Mouse (Mus musculus) CD4-positive, CD25-positive, alpha-beta regulatory T cell, adult 2 months (primary cell): ENCODE measurements around the gene 1700122O11Rik.

Experiments
- DNase-seq: peaks from one replicate; pipeline ENCODE4 v3.0.0-alpha.2; 2012; ENCODE audit warnings: low read depth, low spot score

Gene 1700122O11Rik

DNA sequence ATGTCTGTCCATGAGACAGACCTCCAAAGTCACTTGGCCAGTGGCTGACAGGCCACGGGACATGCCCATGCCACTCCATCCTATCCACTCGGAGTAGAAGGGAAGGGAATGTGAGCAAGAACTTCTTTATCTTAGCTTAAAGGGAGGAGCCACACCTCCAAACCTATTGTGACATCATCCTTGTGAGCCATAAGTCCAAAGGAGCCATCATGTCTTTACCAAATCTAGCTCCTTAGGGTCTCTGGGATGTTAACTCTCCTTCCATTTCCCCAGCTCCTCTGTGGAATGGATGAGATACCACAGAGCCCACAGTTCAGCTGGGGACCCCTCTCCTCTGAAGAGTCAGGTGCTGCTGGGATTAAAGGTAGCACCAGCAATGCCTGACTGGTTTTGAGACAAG lies at the start of gene 1700122O11Rik:
Gene 1700122O11Rik, minus strand, starts transcription at position 101 of the 400 bp plus-strand sequence.
- no peak for DNase-seq

DNA sequence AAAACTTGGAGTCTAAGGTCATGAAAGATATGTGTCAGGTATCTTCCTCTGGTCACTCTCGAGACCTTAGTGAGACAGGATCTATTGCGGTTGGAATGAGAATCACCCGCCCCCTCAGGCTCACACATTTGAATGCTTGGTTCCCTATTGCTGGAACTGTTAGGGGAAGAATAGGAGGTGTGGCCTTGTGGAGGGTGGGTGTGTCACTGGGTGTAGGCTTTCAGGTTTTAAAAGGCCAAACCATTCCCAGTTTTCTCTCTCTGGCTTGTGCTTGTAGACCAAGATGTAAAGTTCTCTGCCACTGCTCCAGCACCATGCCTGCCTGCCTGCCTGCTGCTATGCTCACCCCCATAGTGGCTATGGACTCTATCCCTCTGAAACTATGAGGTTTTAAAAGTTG lies 42.5 kb upstream of the 1700122O11Rik start:
- DNase-seq = no peak

DNA sequence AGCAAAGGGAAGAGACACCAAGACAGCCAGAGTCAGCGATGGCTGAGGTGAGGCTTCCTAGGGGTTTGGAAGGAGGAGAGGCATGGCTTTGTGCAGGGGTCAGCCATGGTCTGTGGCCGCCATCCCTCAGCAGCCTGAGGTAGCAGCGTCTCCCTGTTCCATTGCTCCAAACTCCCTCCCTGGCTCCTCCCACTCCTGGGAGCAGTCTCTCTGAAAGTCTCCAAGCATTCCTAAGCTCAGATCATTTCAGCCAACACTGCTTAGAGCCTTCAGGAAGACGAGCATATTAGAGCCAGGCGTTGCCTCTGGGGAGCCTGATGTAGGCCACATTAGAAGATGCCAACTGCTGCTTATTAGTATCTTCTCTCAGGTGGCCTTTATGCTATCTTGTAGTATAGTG lies 29.6 kb upstream of the 1700122O11Rik start:
- DNase-seq = no peak

DNA sequence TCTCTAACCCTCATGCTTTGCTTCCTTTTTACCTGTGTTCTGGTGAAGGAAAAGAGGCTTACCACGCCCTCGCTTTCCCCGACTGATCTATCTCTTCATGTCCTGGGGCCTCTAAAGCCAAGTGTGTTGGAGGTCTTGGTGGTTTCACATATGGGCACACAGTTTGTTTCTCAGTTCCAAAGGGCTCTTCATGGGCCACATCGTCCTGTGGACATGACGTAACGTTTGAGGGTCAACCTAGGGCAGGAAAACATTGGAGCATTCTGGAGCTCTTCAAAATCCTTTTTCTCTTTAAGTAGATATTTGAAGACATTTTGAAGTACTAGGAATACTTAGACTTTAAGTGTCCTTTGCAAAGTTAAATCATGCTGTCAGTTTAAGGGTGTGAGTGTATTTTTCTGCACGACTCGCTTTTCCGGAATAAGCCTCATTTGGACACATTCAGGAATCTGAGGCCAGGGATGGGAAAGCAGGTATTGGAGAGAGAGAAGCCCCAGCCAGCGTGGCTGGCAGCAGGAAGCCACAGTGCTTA lies 29.1 kb upstream of the 1700122O11Rik start:
- DNase-seq = no peak

DNA sequence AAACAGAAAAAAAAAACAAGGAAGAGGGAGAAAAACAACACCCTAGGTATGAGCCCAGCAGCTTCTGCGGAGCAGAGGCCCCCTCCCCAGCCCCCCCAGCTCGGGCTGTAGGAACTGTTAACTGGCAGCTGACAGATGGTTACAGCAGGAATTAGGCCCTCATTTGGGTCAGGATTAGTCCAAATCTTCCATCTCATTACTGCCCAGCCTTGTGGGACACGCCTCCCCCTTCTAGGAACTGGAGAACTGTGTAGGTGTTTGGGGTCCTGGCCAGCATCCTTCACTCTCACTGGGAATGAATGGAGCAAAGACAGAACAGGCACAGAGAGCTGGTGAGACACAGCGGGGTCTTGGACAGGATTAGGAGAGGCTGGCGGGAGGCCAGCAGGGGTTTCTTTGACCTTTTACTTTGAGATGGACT lies 27.0 kb upstream of the 1700122O11Rik start:
- no peak for DNase-seq

DNA sequence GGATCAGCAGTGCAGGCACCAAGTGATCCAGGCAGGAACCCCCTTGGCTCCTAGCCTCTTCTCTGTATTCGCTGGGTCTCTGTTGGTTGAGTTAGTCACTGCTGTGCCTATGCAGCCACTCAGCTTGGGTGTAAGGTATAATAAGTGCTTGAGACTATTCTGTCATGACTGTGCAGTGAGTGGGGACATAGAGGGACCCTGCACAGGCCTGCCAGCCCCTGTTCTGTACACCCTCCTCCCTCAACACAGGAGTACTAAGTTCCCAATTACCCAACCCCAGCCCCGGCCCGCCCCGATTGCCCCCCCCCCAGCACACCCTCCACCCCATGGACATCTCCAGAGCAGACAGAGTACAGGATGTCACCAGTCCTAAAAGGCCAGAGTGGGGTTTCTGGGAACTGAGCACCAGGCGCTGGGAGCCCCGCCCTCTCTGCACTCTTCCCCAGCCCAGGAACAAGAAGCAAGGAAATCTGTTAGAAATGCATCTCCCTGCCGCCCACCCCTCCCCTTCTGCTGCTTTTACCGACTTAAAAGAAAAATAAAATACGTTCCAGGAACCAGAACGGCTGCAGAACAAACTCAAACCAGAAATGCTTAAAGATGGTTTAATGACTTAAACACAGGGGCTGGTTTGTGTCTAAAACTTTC lies 26.2 kb upstream of the 1700122O11Rik start:
- no peak for DNase-seq

DNA sequence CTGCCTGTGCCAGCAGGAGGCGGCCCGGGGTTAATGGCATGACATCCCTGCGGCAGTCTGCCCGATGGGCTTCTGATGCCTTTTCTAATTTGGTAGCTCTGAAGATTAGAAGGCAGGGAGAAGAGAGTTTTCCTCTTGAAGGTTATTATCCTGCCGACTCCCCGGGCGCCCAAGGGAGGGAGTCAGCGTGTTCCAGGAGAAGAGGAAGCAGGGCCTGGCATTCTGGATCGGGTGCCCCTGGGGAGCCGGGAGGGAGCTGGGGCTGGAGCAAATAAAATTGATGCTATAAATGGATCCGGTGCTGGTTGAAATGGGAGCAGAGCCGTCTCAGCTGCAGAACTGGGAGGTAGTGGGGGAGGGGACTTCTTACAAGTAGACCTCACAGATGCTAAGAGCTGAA lies 19.3 kb upstream of the 1700122O11Rik start:
- no peak for DNase-seq

DNA sequence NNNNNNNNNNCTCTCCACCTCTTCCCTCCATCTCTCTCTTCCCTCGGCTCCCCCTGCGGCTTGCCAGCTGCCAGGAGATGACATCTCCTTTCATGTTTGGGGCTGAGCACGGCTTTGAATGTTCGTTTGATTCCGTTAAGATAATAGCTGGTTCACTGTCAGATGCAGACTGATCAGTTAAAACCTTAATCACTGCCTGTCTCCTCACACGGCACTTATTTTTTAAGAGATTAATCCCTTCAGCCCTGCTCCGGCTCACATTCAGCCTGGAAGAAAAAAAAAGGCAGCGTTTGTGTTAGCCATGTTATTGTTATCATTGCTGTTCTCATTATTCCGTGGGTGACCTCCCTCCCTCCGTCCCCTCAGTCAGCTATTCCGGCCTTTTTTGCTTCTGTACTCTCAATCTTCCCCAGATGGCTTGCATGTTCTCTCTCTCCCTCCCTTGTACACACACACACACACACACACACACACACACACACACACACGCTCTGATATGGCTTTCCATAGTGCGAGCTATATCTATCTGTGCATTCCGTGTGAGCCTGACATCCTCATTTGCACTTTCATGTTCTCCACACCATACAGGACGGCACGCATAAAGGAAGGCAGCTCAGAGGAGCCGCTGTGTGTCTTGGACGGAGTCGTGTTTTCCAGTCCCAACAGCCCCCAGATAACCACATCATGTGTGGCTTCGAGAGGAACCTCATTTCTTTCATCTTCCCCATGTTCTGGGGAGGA lies 17.2 kb upstream of the 1700122O11Rik start:
- no peak for DNase-seq

DNA sequence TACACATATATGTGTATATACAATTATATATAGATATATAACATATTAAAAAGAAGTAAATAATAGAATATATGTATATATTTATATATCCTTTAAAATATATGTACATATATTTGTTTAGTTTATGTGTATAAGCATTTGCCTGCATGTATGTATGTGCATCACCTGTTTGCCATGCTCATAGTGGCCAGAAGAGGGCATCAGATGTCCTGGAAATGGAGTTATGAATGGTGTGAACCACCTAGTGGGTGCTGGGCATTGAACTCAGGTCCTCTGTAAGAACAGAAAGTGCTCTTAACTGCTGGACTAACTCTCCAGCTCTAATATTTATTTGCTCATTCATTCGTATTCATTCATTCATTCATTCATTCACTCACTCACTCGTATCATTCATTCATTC lies 15.6 kb upstream of the 1700122O11Rik start:
- DNase-seq = no peak

DNA sequence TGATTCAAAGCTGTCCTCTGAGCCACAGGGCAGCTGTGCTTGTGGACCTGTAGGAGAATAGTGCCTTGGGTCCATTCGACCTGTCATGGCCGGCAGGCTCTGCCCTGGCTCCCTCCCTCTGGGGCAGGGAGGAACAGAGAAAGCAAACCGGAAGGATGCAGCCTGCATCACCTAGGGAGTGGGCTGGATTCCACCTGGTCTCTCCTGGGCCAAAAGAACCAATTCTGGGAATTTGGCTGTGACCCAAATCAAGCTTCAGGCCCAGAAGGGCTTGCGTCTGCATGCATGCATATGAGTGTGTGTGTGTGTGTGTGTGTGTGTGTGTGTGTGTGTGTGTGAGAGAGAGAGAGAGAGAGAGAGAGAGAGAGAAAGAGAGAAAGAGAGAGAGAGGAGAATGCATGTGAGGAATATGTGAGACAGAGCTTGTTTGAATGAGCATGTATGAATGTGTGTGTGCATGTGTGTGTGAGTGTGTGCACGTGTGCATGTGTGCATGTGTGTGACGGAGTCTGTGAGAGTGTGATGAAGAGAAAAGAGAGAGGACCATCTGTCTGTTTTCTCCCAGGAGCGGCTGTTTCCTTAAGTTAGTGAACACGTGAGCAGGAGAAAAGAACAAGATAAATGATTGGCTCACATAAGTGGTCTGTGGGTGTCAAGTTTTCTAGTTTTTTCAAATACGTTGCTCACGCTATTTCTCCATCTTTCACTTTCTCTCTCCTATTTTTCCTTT lies 14.4 kb upstream of the 1700122O11Rik start:
- DNase-seq = no peak

DNA sequence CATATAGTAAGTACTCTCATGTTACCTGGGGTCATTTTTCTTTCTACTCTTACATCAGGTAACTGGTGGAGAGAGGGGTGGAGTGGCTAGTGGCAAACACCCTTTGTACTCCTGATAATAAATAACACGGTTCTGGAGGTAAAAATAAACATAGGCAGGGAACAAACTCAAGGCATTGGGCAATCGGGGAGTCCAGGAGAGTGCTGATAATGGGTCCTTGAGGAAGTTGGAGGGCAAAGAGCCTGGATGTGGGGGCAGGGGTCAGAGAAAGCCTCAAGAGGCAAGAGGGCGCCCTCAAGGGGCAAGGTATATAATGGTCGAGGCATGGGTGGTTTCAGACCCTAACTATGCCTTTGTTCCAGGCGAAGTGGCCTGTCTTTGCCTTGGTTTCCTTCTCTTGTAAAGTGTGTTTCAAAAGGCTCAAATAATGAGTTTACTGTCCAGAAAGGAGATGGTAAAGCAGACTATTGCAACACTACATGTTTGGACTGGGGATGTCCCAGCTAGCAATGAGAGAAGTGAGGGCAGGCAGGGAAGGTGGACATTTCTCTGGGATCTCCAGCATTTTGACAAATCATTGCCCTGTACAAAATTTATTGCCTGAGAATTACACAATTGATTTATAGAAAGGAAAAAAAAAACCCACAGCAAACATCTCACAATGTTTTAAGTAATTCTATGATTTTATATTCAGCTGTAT lies 13.7 kb upstream of the 1700122O11Rik start:
- DNase-seq = no peak

DNA sequence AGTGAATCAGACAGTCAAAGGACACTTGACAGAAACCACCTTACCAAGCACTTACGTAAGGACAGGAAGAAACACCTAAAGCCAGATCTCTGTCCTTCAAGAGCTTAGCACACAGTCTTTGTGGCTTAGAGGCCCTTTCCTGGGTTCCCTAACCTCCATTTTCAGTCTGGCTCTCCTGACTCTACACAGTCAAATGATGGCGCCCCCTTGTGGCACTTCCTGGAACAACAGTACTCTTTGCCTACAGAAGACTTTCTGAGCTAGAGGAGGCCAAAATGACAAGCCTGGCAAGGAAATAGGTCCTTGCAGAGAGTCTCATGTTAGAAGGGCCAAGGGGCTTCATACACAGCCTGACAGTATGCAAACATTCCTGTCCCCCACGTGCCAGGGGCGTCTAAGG lies 7.5 kb upstream of the 1700122O11Rik start:
- peak; percentile 89 for DNase-seq

DNA sequence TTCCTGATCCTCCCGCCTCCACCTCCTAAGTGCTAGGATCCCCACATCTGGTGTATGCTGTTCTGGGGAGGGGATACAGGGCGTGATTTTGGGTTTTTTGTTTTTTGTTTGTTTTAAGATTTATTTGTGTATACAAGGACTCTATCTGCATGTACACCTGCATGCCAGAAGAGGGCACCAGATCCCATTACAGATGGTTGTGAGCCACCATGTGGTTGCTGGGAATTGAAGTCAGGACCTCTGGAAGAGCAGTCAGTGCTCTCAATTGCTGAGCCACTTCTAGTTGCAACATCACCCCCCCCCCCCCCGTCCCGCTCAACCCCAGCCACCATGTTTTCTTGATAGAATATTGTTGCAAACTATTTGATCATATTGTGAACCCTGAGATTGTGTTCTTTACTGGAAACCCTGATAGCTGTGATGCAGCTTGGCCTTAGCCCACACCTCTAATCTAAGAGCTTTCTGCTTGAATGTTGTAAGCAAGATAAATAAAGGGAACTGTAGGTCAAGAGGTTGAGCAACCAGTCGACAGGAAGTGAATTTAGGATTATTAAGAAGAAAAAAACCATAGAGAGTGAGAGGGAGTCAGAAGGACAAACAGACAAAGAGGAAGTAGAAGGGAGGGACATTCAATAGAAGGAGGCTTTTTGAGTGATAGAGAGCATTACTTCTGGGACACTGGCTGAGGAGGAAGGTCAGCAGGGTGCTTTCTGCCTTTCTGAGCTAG lies 5.2 kb upstream of the 1700122O11Rik start:
- DNase-seq = no peak

DNA sequence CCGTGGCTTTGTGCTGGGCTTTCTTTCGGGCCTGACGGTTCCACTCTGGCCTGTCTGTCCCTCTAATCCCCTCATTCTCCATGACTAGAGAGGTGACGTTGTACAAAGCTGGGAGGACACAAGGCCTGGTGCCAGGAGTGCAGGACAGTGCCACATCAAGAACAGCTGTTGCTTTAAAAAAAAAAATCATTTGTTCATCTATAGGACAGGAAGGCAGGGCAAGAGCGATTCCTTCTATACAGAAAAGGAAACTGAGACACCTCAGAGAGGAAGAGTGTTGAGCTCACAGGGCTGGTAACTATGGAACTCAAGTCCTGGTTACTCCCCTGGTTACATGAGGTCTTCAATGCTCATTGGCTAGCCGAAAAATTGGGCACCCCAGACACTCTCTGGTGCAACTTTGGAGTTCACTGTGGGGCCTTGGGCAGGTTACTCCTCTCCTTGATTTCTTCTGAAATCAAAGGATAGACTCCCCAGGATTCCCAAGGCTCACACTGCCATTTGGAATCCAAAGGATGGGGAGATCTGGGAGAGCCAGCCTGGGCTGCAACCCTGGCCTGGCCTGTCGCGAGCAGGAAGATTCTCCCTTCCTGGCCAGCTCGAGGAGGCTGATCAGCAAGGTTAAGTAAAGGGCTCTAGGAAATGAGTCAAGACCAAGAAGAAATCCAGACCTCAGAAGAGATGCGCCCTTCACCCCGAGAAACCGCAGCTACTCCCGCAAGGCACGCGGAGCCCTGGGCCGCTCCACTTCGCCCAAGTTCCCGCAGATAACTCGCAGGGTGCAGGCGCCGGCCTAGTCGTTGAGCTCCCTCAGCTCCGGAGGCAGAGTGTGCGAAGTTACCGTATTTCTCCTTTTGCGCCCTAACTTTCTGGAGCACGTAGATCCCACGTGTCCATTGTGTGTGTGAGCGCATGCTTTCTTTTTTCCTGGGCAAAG lies 3.5 kb upstream of the 1700122O11Rik start:
- DNase-seq = peak; percentile 80

DNA sequence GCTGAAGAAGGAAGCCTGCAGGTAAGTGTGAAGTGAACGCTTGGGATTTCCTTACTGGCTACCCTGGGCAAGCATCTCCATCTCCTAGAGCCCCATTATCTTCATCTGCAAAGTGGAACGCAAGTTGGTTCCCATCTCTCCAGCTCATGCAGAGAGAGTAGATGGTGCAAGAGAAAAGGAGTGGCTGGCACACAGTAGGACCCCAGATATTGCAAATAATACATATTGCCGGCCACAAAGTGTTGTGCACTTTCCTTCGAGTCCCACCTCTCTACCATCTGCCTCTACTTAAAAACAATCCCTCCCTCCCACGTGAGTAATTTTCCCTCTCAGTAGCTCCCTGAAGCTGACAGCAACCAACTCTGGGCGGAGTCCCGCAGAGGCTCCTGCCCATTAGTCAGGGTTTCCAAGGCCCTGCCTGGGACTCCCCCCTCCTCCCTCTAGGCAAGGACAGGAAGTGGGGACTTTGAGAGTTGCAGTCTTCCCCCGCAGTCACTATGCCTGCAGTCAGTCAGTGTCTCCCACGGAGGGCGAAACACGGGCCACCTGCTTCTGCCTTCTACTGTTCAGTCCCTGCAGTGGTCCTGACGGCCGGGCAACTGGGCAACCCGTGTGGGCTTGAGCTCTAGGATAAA lies 1.3 kb upstream of the 1700122O11Rik start:
- peak; percentile 87 for DNase-seq

DNA sequence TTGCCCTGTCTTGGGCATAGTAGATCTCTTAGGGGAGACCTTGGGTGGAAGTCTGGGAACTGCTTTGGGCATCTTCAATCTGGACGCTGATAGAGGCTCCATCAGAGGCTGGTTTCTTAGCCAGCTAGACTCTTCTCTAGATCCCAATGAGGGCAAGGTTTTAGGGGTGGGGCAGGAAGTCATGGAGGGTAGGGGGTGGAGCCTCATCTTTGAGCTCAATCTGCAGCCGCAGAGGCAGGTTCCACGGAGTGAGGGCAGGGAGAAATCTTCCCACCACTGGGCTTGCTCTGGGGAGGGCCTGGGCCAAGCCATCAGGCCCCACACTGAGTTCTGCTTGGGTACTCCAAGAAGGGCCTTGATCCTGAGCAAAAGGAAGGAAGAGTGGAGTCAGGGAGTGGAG lies 1.2 kb downstream of the 1700122O11Rik start:
- peak; percentile 55 for DNase-seq

DNA sequence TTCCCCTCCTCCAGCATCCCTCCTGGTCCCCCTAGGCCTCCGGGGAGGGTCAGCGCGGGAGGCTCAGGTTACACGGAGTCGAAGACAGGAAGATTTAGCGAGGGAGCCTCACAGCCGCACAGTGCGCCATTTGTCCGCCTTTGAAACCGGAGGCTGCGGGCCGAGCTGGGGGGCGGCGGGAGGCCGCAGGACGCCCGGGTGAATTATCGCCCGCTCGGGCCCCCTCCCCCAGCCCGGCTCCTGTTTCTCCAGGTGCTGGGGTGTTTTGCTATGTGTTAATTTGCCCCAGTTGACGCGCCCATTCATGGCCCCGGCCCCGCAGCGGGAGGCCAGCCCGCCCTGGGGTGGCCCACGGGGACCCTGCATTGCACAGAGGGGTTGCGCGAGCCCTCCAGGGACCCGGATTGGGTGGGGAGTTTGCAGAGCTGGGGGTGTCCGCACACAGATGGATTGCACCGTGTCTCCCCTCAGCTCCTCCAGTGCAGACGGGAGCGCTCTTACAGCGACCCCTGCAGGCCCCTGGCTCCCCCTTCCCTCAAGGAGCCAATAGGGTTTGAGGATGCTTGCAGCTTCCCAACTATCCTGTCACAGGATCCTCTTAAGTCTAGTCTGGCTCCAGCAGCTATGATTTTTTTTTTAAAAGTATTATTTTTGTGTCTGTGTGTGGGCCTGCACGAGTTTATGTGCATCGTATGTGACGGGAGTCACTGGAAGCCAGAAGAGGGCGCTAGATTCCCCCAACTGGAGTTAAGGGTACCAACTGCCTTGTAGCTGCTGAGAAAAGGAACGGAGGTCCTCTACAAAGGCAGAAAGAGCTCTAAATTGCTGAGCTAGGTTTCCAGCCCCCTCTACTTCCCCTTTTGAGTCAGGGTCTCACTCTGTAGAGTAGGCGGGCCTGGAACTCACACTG lies 6.3 kb downstream of the 1700122O11Rik start:
- peak; percentile 27 for DNase-seq

DNA sequence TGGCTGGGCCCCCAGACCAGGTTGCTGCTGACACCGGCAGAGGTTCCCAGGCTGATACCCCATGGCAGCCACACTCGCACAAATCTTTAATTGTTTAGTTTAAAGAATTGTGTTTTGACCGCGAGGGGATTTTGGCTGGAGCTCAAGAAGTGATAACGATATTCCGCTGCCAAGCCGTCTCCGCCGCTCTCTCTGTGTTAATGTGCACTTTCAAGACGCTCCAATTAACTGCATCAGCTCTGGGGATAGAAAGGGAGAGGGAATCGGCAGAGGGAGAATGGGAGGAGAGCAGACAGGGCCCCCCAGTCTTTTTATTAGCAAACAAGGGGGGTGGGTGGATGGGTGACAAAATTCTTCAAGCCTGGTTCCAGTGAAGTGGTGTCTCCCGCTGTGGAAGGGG lies 8.9 kb downstream of the 1700122O11Rik start:
- DNase-seq = no peak
